Mouse (Mus musculus): ENCODE results near the gene Gsn. TPM values are rescaled to one million over a fixed set of nuclear protein-coding genes. Genes with fewer than 3 reads are reported as not detected.

Gsn gene
- polyA plus RNA-seq, 1 experiment from 2014 or later = 177 TPM

- Histone ChIP-seq H3K36me3 (ENCODE audit: control insufficient read depth, insufficient read depth, low read length) (no peaks in the 10 kb centered on the region), H3K27me3 (replicated peaks; ENCODE audit: control insufficient read depth, insufficient read depth, low read length) (no peaks in the 10 kb centered on the region), H3K4me3 (ENCODE audit: low read length) (no peak overlapping the region), H3K4me2 (ENCODE audit: low read depth, low read length) (no peak overlapping the region), H3K9me3 (ENCODE audit: control insufficient read depth, low read length) (no peaks in the 10 kb centered on the region), H3K27ac (ENCODE audit: low read length) (no peak overlapping the region), H3K4me1 (ENCODE audit: control insufficient read depth, insufficient read depth, low read length) (no peaks in the 10 kb centered on the region), H3K9ac (ENCODE audit: low read depth, low read length) (no peak overlapping the region)
- no peak for ATAC-seq
- 54% methylated on average over 3 of the region's 3 CpGs for WGBS
Observed at GRCm38 (mm10) chr2:35244241-35244640, 11.9 kb upstream of the Gsn start.

- H3K9me3 ChIP-seq (ENCODE audit: control insufficient read depth, low read length) = no peaks in the 10 kb centered on the region
- ATAC-seq = no peak
- no peaks in the 10 kb centered on the region for H3K27me3 ChIP-seq (replicated peaks; ENCODE audit: control insufficient read depth, insufficient read depth, low read length)
- H3K36me3 ChIP-seq (ENCODE audit: control insufficient read depth, insufficient read depth, low read length) = no peaks in the 10 kb centered on the region
- no peak overlapping the region for H3K4me2 ChIP-seq (ENCODE audit: low read depth, low read length)
- H3K4me3 ChIP-seq (ENCODE audit: low read length) = no peak overlapping the region
- WGBS = 60% methylated on average over 5 of the region's 5 CpGs
- no peak overlapping the region for H3K27ac ChIP-seq (ENCODE audit: low read length)
- H3K4me1 ChIP-seq (ENCODE audit: control insufficient read depth, insufficient read depth, low read length) = no peaks in the 10 kb centered on the region
- no peak overlapping the region for H3K9ac ChIP-seq (ENCODE audit: low read depth, low read length)
Observed at GRCm38 (mm10) chr2:35247763-35248162, 8.4 kb upstream of the Gsn start.

GRCm38 (mm10) chr2:35252733-35253132, 3.4 kb upstream of the Gsn start:
- WGBS = 35% methylated on average over 6 of the region's 6 CpGs

GRCm38 (mm10) chr2:35253751-35254150, 2.4 kb upstream of the Gsn start:
- Histone ChIP-seq H3K4me3 (ENCODE audit: low read length) (no peak overlapping the region), H3K4me1 (ENCODE audit: control insufficient read depth, insufficient read depth, low read length) (peaks cover 14% of the 10 kb centered on the region), H3K4me2 (ENCODE audit: low read depth, low read length) (no peak overlapping the region), H3K9me3 (ENCODE audit: control insufficient read depth, low read length) (no peaks in the 10 kb centered on the region), H3K27me3 (replicated peaks; ENCODE audit: control insufficient read depth, insufficient read depth, low read length) (no peaks in the 10 kb centered on the region), H3K36me3 (ENCODE audit: control insufficient read depth, insufficient read depth, low read length) (no peaks in the 10 kb centered on the region), H3K9ac (ENCODE audit: low read depth, low read length) (no peak overlapping the region), H3K27ac (ENCODE audit: low read length) (no peak overlapping the region)
- ATAC-seq = no peak
- 92% methylated on average over 4 of the region's 4 CpGs for WGBS

More at GRCm38 (mm10) chr2:35252733-35253132, 3.4 kb upstream of the Gsn start:
- ATAC-seq = no peak
- Histone ChIP-seq H3K27ac (ENCODE audit: low read length) (no peak overlapping the region), H3K4me1 (ENCODE audit: control insufficient read depth, insufficient read depth, low read length) (peaks cover 10% of the 10 kb centered on the region), H3K36me3 (ENCODE audit: control insufficient read depth, insufficient read depth, low read length) (no peaks in the 10 kb centered on the region), H3K4me2 (ENCODE audit: low read depth, low read length) (no peak overlapping the region), H3K27me3 (replicated peaks; ENCODE audit: control insufficient read depth, insufficient read depth, low read length) (no peaks in the 10 kb centered on the region), H3K9me3 (ENCODE audit: control insufficient read depth, low read length) (no peaks in the 10 kb centered on the region), H3K4me3 (ENCODE audit: low read length) (no peak overlapping the region), H3K9ac (ENCODE audit: low read depth, low read length) (no peak overlapping the region)

GRCm38 (mm10) chr2:35255004-35255403, 1.2 kb upstream of the Gsn start:
- WGBS = 75% methylated on average over 5 of the region's 5 CpGs
- Histone ChIP-seq H3K4me3 (ENCODE audit: low read length) (no peak overlapping the region), H3K9ac (ENCODE audit: low read depth, low read length) (no peak overlapping the region), H3K4me1 (ENCODE audit: control insufficient read depth, insufficient read depth, low read length) (peaks cover 25% of the 10 kb centered on the region), H3K27me3 (replicated peaks; ENCODE audit: control insufficient read depth, insufficient read depth, low read length) (no peaks in the 10 kb centered on the region), H3K27ac (ENCODE audit: low read length) (no peak overlapping the region), H3K9me3 (ENCODE audit: control insufficient read depth, low read length) (no peaks in the 10 kb centered on the region), H3K4me2 (ENCODE audit: low read depth, low read length) (no peak overlapping the region), H3K36me3 (ENCODE audit: control insufficient read depth, insufficient read depth, low read length) (no peaks in the 10 kb centered on the region)
- ATAC-seq = no peak

- no peaks in the 10 kb centered on the region for H3K9me3 ChIP-seq (ENCODE audit: control insufficient read depth, low read length)
- no peak for ATAC-seq
- no peak overlapping the region for H3K9ac ChIP-seq (ENCODE audit: low read depth, low read length)
- no peak overlapping the region for H3K4me2 ChIP-seq (ENCODE audit: low read depth, low read length)
- H3K27me3 ChIP-seq (replicated peaks; ENCODE audit: control insufficient read depth, insufficient read depth, low read length) = no peaks in the 10 kb centered on the region
- H3K36me3 ChIP-seq (ENCODE audit: control insufficient read depth, insufficient read depth, low read length) = no peaks in the 10 kb centered on the region
- H3K27ac ChIP-seq (ENCODE audit: low read length) = no peak overlapping the region
- H3K4me1 ChIP-seq (ENCODE audit: control insufficient read depth, insufficient read depth, low read length) = peaks cover 29% of the 10 kb centered on the region
- WGBS = 60% methylated on average over 7 of the region's 7 CpGs
- no peak overlapping the region; the same call in 1 of the 2 replicates for H3K4me3 ChIP-seq (ENCODE audit: low read length)
Observed at GRCm38 (mm10) chr2:35255462-35255861, 718 bp upstream of the Gsn start.

- Histone ChIP-seq H3K9ac (ENCODE audit: low read depth, low read length) (peak overlapping the region; percentile 76), H3K27me3 (replicated peaks; ENCODE audit: control insufficient read depth, insufficient read depth, low read length) (no peaks in the 10 kb centered on the region), H3K4me3 (ENCODE audit: low read length) (peak overlapping the region; percentile 65), H3K9me3 (ENCODE audit: control insufficient read depth, low read length) (no peaks in the 10 kb centered on the region), H3K27ac (ENCODE audit: low read length) (peak overlapping the region; percentile 33; the same call in 1 of the 2 replicates), H3K36me3 (ENCODE audit: control insufficient read depth, insufficient read depth, low read length) (no peaks in the 10 kb centered on the region), H3K4me1 (ENCODE audit: control insufficient read depth, insufficient read depth, low read length) (peaks cover 29% of the 10 kb centered on the region), H3K4me2 (ENCODE audit: low read depth, low read length) (peak overlapping the region; percentile 94)
- WGBS = 47% methylated on average over 8 of the region's 8 CpGs
- ATAC-seq = no peak
Observed at GRCm38 (mm10) chr2:35256932-35257331, 752 bp downstream of the Gsn start.

GRCm38 (mm10) chr2:35257886-35258285, 1.7 kb downstream of the Gsn start:
- Histone ChIP-seq H3K36me3 (ENCODE audit: control insufficient read depth, insufficient read depth, low read length) (no peaks in the 10 kb centered on the region), H3K9ac (ENCODE audit: low read depth, low read length) (no peak overlapping the region), H3K4me3 (ENCODE audit: low read length) (no peak overlapping the region; the same call in 1 of the 2 replicates), H3K27me3 (replicated peaks; ENCODE audit: control insufficient read depth, insufficient read depth, low read length) (no peaks in the 10 kb centered on the region), H3K27ac (ENCODE audit: low read length) (peak overlapping the region; percentile 59), H3K9me3 (ENCODE audit: control insufficient read depth, low read length) (no peaks in the 10 kb centered on the region), H3K4me2 (ENCODE audit: low read depth, low read length) (peak overlapping the region; percentile 94), H3K4me1 (ENCODE audit: control insufficient read depth, insufficient read depth, low read length) (peaks cover 29% of the 10 kb centered on the region)
- no peak for ATAC-seq
- 72% methylated on average over 2 of the region's 2 CpGs for WGBS

- no peak for ATAC-seq
- no peaks in the 10 kb centered on the region for H3K27me3 ChIP-seq (replicated peaks; ENCODE audit: control insufficient read depth, insufficient read depth, low read length)
- peaks cover 29% of the 10 kb centered on the region for H3K4me1 ChIP-seq (ENCODE audit: control insufficient read depth, insufficient read depth, low read length)
- no peaks in the 10 kb centered on the region for H3K9me3 ChIP-seq (ENCODE audit: control insufficient read depth, low read length)
- no peaks in the 10 kb centered on the region for H3K36me3 ChIP-seq (ENCODE audit: control insufficient read depth, insufficient read depth, low read length)
- peak overlapping the region; percentile 94 for H3K4me2 ChIP-seq (ENCODE audit: low read depth, low read length)
- H3K27ac ChIP-seq (ENCODE audit: low read length) = peak overlapping the region; percentile 59; the same call in 1 of the 2 replicates
- no peak overlapping the region for H3K4me3 ChIP-seq (ENCODE audit: low read length)
- no peak overlapping the region for H3K9ac ChIP-seq (ENCODE audit: low read depth, low read length)
- 74% methylated on average over 4 of the region's 4 CpGs for WGBS
Observed at GRCm38 (mm10) chr2:35258590-35258989, 2.4 kb downstream of the Gsn start.

Measured in intestine, embryonic 16.5 days (tissue).